Mouse (Mus musculus) spleen, postnatal 10 days (tissue): ENCODE measurements around the gene Avpi1.
"Not testable (repeated sequence)": the region's sequence is repeated elsewhere in the genome, so short reads cannot be mapped to it uniquely, and the experiment has no call there.

ENCODE experiments used
- DNase-seq, 2 experiments: peaks; one replicate each; pipeline ENCODE4 v3.0.0; 2021 to 2022; ENCODE audit warnings: low spot score in 2 of 2

Gene Avpi1

GRCm38 (mm10) chr19:42115783-42116335 lies 13.0 kb downstream of the Avpi1 start:
- DNase-seq = no peak

- no peak for DNase-seq
Observed at GRCm38 (mm10) chr19:42104681-42105080, 24.2 kb downstream of the Avpi1 start.

- no peak for DNase-seq
Observed at GRCm38 (mm10) chr19:42099406-42099805, 29.5 kb downstream of the Avpi1 start.

GRCm38 (mm10) chr19:42090637-42091141 lies 38.2 kb downstream of the Avpi1 start:
- no peak for DNase-seq

GRCm38 (mm10) chr19:42089748-42090595 lies 38.9 kb downstream of the Avpi1 start, which contains the start of gene Pi4k2a:
Gene Pi4k2a, plus strand, starts transcription at chr19:42090470.
- DNase-seq = peak; percentile 93 to 99

- peak; percentile 44 to 74 for DNase-seq
Observed at GRCm38 (mm10) chr19:42089103-42089747, 39.6 kb downstream of the Avpi1 start.

- DNase-seq = peak in 1 of 2 experiments; percentile 67
Observed at GRCm38 (mm10) chr19:42086166-42086565, 42.7 kb downstream of the Avpi1 start, which contains the start of gene Morn4. Gene Morn4, minus strand, starts transcription at chr19:42086357.

GRCm38 (mm10) chr19:42085690-42086089 lies 43.2 kb downstream of the Avpi1 start:
- DNase-seq = no peak

- DNase-seq = not testable (repeated sequence)
Observed at GRCm38 (mm10) chr19:42081613-42082012, 47.2 kb downstream of the Avpi1 start.

- DNase-seq = no peak
Observed at GRCm38 (mm10) chr19:42080469-42080868, 48.4 kb downstream of the Avpi1 start.

- no peak for DNase-seq
Observed at GRCm38 (mm10) chr19:42079950-42080349, 48.9 kb downstream of the Avpi1 start.

- DNase-seq = no peak
Observed at GRCm38 (mm10) chr19:42079006-42079405, 49.9 kb downstream of the Avpi1 start.

GRCm38 (mm10) chr19:42078566-42078965 lies 50.3 kb downstream of the Avpi1 start:
- no peak for DNase-seq

- no peak for DNase-seq
Observed at GRCm38 (mm10) chr19:42075992-42076391, 52.9 kb downstream of the Avpi1 start.

- DNase-seq = no peak
Observed at GRCm38 (mm10) chr19:42075051-42075450, 53.8 kb downstream of the Avpi1 start.
